Mouse (Mus musculus): ENCODE results near the gene Grem1. TPM values are rescaled to one million over a fixed set of nuclear protein-coding genes. Genes with fewer than 3 reads are reported as not detected.
A peak's percentile ranks its signal among the peaks of the same experiment; 100 is the strongest.

Grem1 gene
- total and polyA plus RNA-seq, 2 experiments from 2014 or later = not detected

DNA sequence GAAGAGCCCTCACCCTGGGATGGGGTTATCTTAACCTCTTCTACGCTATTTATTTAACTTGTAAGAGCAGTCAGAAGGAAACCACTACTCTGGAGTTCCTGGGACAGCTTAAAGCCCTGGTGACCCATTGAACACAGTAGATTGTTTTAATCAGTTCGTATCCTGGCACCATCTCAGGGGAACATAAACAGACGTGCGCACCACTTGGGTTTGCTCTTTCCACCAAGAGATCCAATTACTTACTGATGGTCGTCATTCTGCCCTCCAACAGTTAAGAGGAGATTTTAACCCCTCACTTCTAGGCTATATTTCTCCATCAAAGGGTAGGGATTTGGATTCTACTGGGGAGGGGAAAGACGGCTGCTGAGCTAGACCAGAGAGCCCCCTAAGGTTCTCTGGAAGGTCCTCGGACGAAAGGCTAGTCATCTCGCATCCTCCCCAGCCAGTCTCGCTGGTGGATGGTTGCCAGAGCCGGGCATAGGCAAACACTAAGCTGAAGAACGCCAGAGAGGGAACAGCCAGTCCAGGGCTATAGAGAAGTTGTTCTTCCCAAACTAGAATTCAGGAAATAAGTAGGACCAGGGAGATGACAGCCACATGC, 1.4 kb downstream of the Grem1 start:
- ATAC-seq (ENCODE audit: insufficient read depth, low read depth) = no peak
- peak overlapping the region; percentile 42 for H3K4me3 ChIP-seq (ENCODE audit: low read depth, low read length)
- peaks cover 13% of the 10 kb centered on the region; the same call in 1 of the 2 replicates for H3K4me1 ChIP-seq (ENCODE audit: control insufficient read depth, insufficient read depth)
- TF ChIP-seq CTCF (IDR thresholded peaks at IDR 0.05; ENCODE audit: low read depth) (no peak), EP300 (IDR thresholded peaks at IDR 0.05; ENCODE audit: low read depth) (no peak)
- H3K36me3 ChIP-seq (replicated peaks; ENCODE audit: control insufficient read depth, insufficient read depth, low read length) = no peaks in the 10 kb centered on the region
- no peak for DNase-seq (ENCODE audit: low spot score)
- H3K9me3 ChIP-seq (replicated peaks; ENCODE audit: control insufficient read depth, low read length) = no peaks in the 10 kb centered on the region
- H3K4me2 ChIP-seq (ENCODE audit: low read depth, low read length) = peak overlapping the region; percentile 67
- no peak overlapping the region for H3K27ac ChIP-seq (ENCODE audit: low read depth)
- no peak overlapping the region for H3K9ac ChIP-seq (replicated peaks; ENCODE audit: low read depth, low read length)
- H3K27me3 ChIP-seq (ENCODE audit: control insufficient read depth, insufficient read depth, low read length) = peaks cover 60% of the 10 kb centered on the region
- under 1% methylated on average over 12 of the region's 12 CpGs for WGBS

DNA sequence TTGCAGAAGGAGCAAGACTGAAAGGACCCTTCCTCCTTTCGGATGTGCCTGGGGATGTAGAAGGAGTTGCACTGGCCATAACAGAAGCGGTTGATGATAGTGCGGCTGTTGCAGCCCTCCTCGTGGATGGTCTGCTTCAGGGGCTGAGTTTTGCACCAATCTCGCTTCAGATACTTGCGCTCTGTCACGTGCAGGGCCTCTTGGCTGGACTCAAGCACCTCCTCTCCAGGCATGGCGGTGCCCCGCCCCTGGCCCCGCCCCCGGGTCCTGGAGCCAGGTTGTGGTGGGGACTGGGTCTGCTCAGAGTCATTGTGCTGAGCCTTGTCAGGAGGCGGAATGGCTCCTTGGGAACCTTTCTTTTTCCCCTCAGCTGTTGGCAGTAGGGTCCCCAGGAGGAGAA, 8.7 kb downstream of the Grem1 start:
- ATAC-seq (ENCODE audit: insufficient read depth, low read depth) = no peak

DNA sequence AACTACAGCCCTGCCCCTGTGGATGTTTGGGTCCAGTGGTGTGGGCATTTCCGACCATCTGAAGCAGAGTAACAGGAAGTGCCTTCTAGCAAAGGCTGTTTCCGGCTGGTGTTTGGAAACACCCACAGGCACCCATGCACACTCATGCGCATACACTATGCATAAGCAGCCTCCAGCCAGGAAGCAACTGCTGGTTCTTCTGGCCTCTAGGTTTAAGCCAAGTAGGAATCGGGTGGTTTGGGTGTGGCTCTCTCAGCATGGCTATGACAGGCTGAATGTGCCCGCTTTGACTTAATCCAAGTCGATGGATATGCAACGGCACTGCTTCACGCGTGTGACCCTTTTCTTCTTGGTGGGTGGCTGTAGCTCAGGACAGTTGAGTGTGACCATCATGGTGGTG, 9.1 kb downstream of the Grem1 start:
- Histone ChIP-seq H3K27me3 (ENCODE audit: control insufficient read depth, insufficient read depth, low read length) (peaks cover 2% of the 10 kb centered on the region; the same call in 1 of the 2 replicates), H3K4me1 (ENCODE audit: control insufficient read depth, insufficient read depth) (no peaks in the 10 kb centered on the region), H3K36me3 (replicated peaks; ENCODE audit: control insufficient read depth, insufficient read depth, low read length) (no peaks in the 10 kb centered on the region), H3K4me3 (ENCODE audit: low read depth, low read length) (no peak overlapping the region), H3K9ac (replicated peaks; ENCODE audit: low read depth, low read length) (no peak overlapping the region), H3K4me2 (ENCODE audit: low read depth, low read length) (no peak overlapping the region), H3K27ac (ENCODE audit: low read depth) (no peak overlapping the region), H3K9me3 (replicated peaks; ENCODE audit: control insufficient read depth, low read length) (no peaks in the 10 kb centered on the region)
- no peak for ATAC-seq (ENCODE audit: insufficient read depth, low read depth)
- DNase-seq (ENCODE audit: low spot score) = no peak
- TF ChIP-seq CTCF (IDR thresholded peaks at IDR 0.05; ENCODE audit: low read depth) (no peak), EP300 (IDR thresholded peaks at IDR 0.05; ENCODE audit: low read depth) (no peak)
- 86% methylated on average over 9 of the region's 9 CpGs for WGBS

More for the DNA sequence above, 8.7 kb downstream of the Grem1 start:
- H3K36me3 ChIP-seq (replicated peaks; ENCODE audit: control insufficient read depth, insufficient read depth, low read length) = no peaks in the 10 kb centered on the region
- H3K9ac ChIP-seq (replicated peaks; ENCODE audit: low read depth, low read length) = no peak overlapping the region
- H3K9me3 ChIP-seq (replicated peaks; ENCODE audit: control insufficient read depth, low read length) = no peaks in the 10 kb centered on the region
- DNase-seq (ENCODE audit: low spot score) = no peak
- no peak overlapping the region for H3K4me2 ChIP-seq (ENCODE audit: low read depth, low read length)
- 67% methylated on average over 12 of the region's 12 CpGs for WGBS
- TF ChIP-seq CTCF (IDR thresholded peaks at IDR 0.05; ENCODE audit: low read depth) = no peak
- no peak for TF ChIP-seq EP300 (IDR thresholded peaks at IDR 0.05; ENCODE audit: low read depth)
- H3K4me1 ChIP-seq (ENCODE audit: control insufficient read depth, insufficient read depth) = no peaks in the 10 kb centered on the region
- H3K27ac ChIP-seq (ENCODE audit: low read depth) = no peak overlapping the region
- H3K27me3 ChIP-seq (ENCODE audit: control insufficient read depth, insufficient read depth, low read length) = peaks cover 6% of the 10 kb centered on the region; the same call in 1 of the 2 replicates
- no peak overlapping the region for H3K4me3 ChIP-seq (ENCODE audit: low read depth, low read length)

DNA sequence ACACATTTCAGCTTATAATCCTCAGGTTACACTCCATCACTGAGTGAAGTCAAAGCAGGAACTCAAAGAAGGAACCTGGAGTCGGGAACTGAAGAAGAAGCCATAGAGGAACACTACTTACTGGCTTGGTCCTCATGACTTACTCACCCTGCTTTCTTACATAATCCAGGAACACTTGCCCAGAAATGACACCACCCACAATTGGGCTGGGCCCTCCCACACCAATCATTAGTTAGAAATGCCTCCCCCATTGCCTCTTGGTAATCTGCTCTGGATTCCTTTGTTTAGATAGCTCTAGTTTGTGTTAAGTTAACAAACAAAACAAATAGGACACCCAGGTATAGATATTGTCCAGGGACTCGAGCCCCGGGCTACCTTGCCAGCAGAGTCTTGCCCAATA, 29.9 kb downstream of the Grem1 start:
- Histone ChIP-seq H3K27me3 (ENCODE audit: control insufficient read depth, insufficient read depth, low read length) (no peaks in the 10 kb centered on the region), H3K4me3 (ENCODE audit: low read depth, low read length) (no peak overlapping the region), H3K9me3 (replicated peaks; ENCODE audit: control insufficient read depth, low read length) (no peaks in the 10 kb centered on the region), H3K4me2 (ENCODE audit: low read depth, low read length) (no peak overlapping the region), H3K9ac (replicated peaks; ENCODE audit: low read depth, low read length) (no peak overlapping the region), H3K4me1 (ENCODE audit: control insufficient read depth, insufficient read depth) (no peaks in the 10 kb centered on the region), H3K36me3 (replicated peaks; ENCODE audit: control insufficient read depth, insufficient read depth, low read length) (no peaks in the 10 kb centered on the region), H3K27ac (ENCODE audit: low read depth) (no peak overlapping the region)
- DNase-seq (ENCODE audit: low spot score) (no peak), ATAC-seq (ENCODE audit: insufficient read depth, low read depth) (no peak)
- no peak for TF ChIP-seq CTCF (IDR thresholded peaks at IDR 0.05; ENCODE audit: low read depth)
- no peak for TF ChIP-seq EP300 (IDR thresholded peaks at IDR 0.05; ENCODE audit: low read depth)
- WGBS = 80% methylated on average over 3 of the region's 3 CpGs

DNA sequence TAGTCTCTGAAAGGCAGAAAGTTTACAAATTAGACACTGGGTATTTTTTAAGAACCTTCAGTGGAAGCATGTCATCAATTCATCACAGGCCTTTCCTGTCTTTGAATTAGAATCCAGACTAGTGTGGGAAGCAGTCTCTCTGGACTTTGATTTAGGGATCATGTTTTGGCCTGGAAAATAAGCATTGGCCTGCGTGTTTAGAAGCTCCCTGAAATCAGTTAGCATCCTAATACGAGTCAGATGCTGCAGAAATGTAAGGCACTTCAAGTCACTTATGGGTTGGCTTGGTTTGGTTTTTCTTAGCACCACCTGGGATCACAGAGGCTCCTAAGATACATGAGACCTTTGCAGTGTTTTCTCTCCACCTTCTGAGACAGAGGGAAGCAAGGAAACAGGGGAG, 43.6 kb downstream of the Grem1 start:
- no peaks in the 10 kb centered on the region for H3K4me1 ChIP-seq (ENCODE audit: control insufficient read depth, insufficient read depth)
- H3K27me3 ChIP-seq (ENCODE audit: control insufficient read depth, insufficient read depth, low read length) = no peaks in the 10 kb centered on the region
- DNase-seq (ENCODE audit: low spot score) (no peak), ATAC-seq (ENCODE audit: insufficient read depth, low read depth) (no peak)
- TF ChIP-seq EP300 (IDR thresholded peaks at IDR 0.05; ENCODE audit: low read depth) = no peak
- TF ChIP-seq CTCF (IDR thresholded peaks at IDR 0.05; ENCODE audit: low read depth) = no peak
- no peak overlapping the region for H3K4me2 ChIP-seq (ENCODE audit: low read depth, low read length)
- H3K4me3 ChIP-seq (ENCODE audit: low read depth, low read length) = no peak overlapping the region
- H3K9me3 ChIP-seq (replicated peaks; ENCODE audit: control insufficient read depth, low read length) = no peaks in the 10 kb centered on the region
- no peak overlapping the region for H3K27ac ChIP-seq (ENCODE audit: low read depth)
- no peak overlapping the region for H3K9ac ChIP-seq (replicated peaks; ENCODE audit: low read depth, low read length)
- WGBS = 52% methylated on average over 2 of the region's 2 CpGs
- no peaks in the 10 kb centered on the region for H3K36me3 ChIP-seq (replicated peaks; ENCODE audit: control insufficient read depth, insufficient read depth, low read length)

DNA sequence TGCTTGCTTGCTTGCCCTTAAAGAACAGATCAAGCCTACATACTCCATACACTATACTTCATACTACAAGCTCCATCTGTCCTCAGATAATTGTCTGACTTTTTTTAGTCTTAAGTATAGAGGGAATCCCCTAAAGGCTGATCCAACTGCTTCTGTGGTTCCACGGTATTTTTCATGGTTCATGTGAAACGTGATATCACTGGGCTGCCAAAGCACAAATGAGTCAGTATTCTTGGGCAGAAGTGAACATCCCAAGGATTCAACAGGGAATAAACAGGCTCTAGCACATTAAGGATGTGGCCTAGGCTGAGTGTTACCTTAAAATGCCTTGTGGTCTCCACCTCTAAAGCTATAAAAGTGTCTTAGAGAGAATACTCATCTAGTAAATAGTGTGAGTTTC, 45.0 kb downstream of the Grem1 start:
- Histone ChIP-seq H3K4me2 (ENCODE audit: low read depth, low read length) (no peak overlapping the region), H3K9ac (replicated peaks; ENCODE audit: low read depth, low read length) (no peak overlapping the region), H3K4me3 (ENCODE audit: low read depth, low read length) (no peak overlapping the region), H3K9me3 (replicated peaks; ENCODE audit: control insufficient read depth, low read length) (0 out of 2 replicates have a peak, but pooled peaks cover 3% of the 10 kb centered on the region), H3K27me3 (ENCODE audit: control insufficient read depth, insufficient read depth, low read length) (no peaks in the 10 kb centered on the region), H3K36me3 (replicated peaks; ENCODE audit: control insufficient read depth, insufficient read depth, low read length) (no peaks in the 10 kb centered on the region), H3K4me1 (ENCODE audit: control insufficient read depth, insufficient read depth) (no peaks in the 10 kb centered on the region), H3K27ac (ENCODE audit: low read depth) (no peak overlapping the region)
- ATAC-seq (ENCODE audit: insufficient read depth, low read depth) (no peak), DNase-seq (ENCODE audit: low spot score) (no peak)
- no peak for TF ChIP-seq EP300 (IDR thresholded peaks at IDR 0.05; ENCODE audit: low read depth)
- no peak for TF ChIP-seq CTCF (IDR thresholded peaks at IDR 0.05; ENCODE audit: low read depth)
- WGBS = 70% methylated on average over 2 of the region's 2 CpGs

All from heart, postnatal 0 days (tissue).